Mouse (Mus musculus): ENCODE measurements at regions not wholly inside any gene's neighbourhood (a gene's known extent, or its start where the extent isn't known, plus 50 kb on each side); places are given as distances from the start of the nearest gene placed in this dataset.

DNA sequence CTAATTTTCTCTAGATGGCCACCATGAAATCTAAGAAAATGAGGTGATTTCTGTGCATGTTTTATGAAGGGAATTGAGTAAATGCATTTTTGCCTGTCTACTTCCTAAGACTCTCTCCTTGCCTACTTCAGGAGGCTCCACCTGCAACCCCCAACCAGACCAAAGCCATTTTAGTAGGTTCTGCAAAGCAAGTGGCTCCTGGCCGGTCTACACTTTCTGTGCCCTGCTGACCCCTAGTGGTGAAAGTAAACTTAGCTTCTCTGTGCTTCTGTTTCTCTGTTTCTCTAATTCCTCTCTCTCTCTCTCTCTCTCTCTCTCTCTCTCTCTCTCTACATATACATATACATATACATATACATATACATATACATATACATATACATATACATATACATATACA, 120.8 kb upstream of the Prkg2 start:
- TF ChIP-seq POLR2A (IDR thresholded peaks at IDR 0.05; ENCODE audit: insufficient read depth, low read depth, low read length) (no peak), EP300 (IDR thresholded peaks at IDR 0.05; ENCODE audit: insufficient read depth, low read depth, low read length) (0 out of 2 replicates have a peak, but pooled peaks have one; percentile 27)

Data from heart, adult 2 months (tissue).